Mouse (Mus musculus) embryo, embryonic 11 days (tissue): ENCODE measurements around the gene Snx8.

Experiments used
- DNase-seq: peaks from one replicate; pipeline ENCODE4 v3.0.0-alpha.2; 2015

The Snx8 gene

DNA sequence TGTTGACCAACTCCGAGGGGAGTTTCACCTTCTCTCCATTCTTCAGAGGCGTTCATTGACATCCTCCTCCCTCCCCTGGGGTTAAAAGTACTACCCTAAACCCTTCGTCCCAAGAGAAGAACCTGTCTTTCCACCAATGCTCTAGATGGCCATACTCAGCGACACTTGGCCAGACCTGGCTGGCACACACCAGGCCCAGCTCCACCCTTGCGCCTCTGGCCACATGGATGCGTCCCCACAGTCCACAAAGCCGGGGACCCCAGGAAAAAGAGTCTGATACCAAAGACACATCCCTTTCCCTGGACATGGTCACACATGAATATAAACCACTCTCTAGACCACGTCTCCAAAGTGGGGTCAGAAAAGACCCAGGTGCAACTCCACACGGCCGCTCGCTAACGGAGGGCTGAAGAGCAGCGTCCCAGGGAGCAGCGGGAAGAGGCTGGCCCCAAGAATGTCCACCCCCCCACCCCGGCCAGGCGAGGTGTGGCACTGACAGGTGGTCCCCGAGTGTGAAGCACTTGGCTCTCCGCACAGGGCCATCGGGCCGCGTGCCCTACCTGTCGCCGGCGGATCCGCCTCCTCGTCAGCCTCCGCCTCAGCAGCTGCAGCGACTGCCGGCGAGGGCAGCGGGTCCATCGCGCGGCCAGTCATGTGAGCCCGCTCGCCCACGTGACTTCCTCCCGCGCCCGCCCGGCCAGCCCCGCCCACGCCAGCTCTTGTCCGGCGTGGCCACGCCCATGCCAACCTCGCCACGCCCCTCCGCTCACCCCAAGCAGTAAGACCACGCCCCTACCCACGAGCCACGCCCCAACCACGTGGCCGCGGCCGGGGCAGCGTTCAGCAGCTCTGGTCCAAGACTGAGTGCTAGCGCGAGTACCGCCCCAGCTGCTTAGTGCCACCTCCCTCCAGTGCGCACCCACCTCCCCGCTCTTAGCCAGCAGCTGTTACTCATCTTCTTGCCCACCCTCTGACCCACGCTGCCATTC lies at the start of gene Snx8:
TSS of gene Snx8 (minus strand) at position 675 of the 989 bp plus-strand sequence.
- DNase-seq, result peak; percentile 99

DNA sequence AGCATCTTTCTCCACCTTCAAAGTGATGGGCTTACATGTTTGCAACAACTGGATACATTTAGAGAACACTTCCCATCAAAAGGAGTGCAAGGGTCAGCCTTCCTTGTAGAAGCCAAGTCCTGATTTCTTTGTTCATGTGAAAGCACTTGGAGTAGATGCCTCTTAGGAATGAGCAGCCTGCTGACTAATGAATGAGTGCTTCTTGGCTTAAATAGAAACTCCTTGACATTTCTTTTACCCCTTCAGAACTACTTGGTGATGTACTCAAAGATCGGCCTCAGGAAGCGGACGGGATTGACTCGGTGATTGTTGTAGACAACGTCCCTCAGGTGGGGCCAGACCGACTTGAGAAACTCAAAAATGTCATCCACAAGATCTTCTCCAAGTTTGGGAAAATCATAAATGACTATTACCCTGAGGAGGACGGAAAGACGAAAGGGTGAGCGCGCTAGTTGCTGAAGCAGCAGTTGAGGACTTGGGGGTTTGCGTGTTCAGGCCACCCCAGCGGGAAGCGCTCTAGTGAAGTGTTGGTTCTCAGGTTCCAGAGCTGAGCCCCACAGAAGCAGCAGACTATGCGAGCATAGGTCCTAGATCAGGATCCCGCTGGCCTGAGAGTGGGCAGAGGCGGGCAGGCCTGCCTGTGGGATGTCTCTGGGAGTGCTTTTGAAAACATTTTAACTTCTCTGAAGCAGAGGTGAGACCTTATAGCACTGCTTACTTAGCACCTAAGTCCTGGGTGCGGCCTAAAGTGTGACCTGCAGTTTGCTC lies 36.1 kb upstream of the Snx8 start:
- no peak for DNase-seq

DNA sequence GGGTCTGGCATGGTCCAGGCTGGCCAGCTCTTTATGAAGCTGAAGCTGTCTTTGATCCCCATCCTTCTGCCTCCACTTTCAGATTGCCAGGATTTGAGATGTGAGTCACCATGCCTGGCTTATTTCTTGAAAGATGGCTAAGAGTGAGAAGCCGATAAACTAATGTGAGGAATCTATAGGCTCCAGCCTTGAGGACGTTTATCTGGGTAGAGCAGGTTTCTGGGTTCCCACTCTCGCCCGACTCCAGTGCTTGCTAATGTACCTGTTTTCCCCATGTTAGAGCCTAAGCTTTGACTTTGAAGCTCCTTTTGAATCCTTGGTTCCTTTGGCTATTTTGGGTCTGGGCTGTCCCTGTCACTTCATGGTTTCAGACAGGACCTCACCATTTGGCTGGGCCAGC lies 31.6 kb upstream of the Snx8 start:
- no peak for DNase-seq

DNA sequence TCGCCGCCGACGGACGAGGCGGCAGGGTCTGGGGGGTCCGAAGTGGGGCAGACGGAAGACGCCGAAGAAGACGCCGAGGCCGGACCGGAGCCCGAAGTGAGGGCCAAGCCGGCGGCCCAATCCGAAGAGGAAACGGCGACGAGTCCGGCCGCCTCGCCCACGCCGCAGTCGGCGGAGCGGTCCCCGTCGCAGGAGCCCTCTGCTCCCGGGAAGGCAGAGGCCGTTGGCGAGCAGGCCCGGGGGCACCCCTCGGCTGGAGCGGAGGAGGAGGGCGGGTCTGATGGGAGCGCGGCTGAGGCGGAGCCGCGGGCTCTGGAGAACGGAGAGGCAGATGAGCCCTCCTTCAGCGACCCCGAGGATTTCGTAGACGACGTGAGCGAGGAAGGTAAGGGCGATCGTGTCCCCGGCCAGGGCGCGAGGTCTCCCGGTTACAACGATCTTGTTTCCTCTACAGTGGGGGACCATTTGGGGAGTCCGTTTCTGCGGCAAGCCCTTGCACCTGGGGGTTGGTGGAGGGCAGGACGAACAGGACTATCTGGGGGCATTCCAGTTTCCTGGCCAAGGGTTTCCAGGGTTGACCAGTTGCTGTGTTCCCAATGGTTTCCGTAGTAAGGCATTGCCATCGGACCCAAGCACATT lies 30.5 kb upstream of the Snx8 start:
- no peak for DNase-seq

DNA sequence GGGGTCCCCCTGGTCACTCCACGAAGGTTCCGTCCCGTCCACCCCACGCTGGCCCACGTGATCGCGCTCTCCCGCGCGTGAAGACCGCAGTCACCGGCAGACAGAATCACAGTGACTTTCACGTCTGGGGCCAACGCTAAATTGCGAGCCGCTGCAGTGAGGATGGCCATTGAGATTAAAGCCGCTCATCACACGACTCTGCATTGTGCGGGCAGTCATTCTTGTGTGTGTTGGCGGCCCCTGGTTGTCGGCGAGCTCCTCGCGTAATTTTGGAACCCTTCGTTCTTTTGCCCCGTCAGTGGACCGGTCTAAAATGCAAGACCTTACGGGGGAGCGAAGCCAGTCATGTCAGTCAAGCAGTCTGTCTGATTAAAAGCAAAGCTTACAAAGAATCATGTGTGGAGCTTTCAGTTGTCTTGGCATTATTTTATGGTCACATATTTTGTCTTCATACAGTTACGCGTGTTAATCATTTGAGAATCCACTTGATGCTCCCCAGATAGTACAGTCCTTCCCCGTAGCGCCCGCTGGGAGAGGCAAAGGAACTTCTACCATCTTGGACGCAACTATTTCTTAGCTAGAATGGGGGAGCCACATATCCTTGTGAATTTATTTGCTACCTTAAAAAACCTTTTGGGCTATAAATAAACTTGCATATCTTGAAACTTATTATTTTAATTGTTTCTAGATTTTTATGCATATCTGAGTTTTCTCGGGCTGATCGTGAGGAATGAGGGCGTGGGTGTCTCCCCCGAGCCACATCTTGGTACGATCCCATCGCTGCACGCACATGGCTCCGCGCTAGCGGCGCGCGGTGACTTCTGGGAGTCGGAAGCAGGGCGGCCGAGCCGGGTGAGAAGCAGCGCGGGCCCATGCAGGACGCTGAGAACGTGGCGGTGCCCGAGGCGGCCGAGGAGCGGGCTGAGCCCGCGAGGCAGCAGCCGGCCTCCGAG lies 29.7 kb upstream of the Snx8 start, which contains the start of gene Eif3b:
TSS of gene Eif3b (plus strand) at position 840 of the 953 bp plus-strand sequence.
- DNase-seq, result peak; percentile 97

DNA sequence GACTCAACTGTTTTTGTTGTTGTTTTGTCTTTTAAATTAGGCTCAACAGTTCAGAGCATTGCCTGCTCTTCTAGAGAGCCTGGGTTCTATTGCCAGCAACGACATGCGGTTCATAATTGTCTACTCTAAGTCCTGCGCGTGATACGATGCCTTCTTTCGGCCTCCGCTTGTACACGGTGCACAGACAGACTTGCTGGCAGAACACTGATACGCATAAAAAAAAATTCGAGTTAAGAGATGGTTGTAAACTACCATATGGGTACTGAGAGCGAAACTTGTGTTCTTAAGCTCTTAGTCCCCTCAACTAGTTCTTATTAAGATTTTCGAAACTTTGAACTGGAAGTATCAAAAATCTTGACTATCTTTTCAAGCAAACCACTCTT lies 29.0 kb upstream of the Snx8 start:
- DNase-seq, result no peak

DNA sequence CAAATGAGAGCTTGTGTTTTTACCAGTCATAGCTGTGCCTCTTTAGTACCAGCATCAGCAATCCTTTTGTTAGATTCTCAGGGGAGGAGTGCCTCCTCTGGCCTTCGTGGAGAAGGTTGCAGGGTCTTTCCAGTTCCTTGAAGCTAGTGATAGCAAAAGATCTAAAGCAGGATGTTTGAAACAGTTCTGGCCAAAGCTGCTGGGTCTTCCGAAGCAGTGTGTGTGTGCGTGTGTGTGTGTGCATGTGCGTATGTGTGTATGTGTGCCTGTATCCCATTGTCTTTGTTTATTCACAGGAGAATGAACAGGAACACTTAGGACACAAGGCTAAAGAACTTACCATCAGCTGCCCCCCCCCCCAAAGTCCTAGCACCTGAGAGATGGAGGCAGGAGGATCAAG lies 25.6 kb upstream of the Snx8 start:
- no peak for DNase-seq

DNA sequence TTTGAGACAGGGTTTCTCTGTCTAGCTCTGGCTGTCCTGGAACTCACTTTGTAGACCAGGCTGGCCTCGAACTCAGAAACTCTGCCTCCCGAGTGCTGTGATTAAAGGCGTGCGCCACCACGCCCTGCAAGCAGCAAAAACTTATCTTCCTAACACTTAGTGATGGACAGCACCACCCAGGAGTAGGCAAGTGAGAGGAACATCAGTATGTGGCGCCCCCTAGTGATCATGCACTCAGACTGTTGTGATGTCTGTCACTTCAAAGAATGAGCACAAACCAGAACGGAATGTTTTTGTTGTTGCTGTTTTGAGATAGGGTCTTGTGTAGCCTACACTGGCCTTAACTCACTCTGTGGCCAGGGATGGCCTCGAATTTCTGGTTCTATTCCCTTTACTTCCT lies 22.3 kb upstream of the Snx8 start:
- peak; percentile 65 for DNase-seq

DNA sequence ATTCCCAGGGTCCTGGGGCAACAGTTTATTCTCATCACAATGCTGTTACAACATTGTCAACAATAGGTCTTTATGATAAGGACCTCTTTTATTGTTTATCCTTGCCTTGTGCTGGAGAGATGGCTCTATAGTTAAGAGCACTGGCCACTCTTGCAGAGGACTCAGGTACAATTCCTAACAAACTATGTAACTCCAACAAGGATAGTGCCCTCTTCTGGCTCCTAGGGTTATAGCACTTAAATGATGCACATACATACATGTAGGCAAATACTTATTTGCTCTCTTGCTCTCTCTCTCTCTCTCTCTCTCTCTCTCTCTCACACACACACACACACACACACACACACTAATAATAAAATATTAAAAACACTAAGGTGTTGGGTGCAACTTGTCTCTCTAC lies 19.7 kb upstream of the Snx8 start:
- DNase-seq, result no peak

DNA sequence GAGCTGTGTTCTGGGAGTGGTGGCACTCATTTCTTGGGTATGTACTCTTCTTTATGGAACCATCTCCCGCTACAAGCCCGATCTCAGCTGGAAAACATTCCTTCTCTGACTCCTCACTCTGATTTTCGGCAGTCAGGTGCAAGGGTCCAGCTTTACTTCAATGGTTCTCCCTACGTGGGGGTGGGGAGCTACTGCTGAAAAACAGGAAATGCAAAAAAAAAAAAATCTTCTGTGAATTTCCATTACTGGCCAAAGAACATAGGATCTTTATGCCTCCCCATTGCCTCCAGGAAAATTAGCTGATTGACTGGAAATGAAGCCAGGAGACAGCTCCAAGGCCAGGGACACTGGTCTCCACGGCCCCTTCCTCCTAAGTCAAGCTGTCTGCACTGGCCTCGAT lies 17.6 kb upstream of the Snx8 start:
- no peak for DNase-seq

DNA sequence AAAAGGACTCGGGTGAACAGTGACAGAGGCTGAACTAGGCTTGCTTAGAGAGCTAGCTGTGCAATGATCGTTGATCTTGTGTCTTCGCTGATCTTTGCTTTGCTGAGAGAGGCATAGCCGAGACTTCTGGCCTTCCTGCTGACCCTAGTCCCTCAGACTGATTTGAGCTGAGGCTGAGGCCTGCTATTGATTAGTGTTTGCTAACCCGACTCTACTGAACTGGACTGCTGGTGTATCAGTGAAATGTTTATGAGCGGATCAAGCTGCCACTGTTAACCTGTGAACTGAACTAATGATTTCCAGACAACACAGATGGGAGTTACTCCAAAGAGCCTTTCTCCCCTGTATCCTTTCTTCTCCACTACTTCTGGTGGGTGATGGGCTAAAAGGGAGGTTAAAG lies 16.1 kb upstream of the Snx8 start:
- DNase-seq, result peak; percentile 56

DNA sequence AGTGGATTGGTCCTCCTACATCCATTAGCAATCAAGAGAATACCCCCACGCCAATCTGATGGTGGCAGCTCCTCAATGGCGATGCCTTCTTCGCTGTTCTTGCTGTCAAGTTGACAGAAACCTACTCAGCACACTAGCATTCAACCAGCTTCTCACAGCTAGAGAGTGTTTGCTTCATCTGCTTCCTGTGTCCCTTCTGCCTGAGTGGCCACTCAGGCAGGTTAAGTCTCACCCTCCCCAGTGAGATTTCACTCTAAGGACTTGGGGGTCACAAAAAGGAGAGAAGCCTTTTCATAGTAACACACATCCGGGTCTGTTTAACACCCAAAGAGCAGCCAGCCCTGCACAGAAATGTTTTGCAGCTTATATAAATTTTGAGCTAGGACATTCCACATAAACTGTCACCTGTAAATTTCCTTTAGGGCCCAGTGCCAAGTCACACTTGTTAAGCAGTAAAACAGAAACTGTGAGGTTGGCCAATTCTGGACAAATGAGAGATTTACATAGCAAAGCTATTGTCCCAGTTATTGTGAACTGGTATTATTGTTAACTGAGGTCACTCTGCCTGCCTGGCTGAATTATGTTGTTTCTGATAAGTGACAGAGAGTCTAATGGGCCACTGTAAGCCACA lies 13.7 kb upstream of the Snx8 start:
- no peak for DNase-seq

DNA sequence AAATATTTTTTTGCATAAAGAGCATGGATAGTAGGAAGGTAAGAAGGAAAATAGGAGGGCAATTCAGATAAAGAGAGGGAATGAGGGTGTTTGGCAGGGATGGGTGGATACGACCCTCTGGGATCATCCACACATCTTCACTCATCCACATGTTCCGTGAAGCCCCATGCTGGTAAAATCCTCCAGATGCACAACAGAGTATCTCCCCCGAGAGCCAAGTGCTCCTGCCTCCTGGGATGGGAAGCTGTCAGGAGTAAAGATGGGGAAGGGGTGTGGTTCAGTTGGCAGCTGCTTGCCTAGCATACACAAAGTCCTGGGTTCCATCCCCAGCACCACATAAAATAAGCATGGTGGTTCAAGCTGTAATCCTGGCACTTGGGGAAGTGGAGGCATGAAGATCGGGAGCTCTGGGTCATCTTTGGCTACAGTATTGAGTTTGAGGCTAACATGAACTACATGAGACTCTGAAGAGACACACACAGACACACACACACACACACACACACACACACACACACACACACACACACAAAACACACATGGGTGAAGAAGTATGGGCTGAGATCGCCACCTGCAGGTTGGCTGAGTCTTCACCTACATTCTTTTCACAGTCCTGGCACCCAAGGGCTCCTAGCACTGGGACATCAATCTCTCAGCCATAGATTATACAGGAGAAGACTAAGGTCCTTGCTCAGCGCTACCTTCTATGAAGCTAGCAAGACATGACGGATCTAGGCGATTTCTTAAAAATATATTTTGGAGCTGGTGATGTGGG lies 7.3 kb upstream of the Snx8 start:
- no peak for DNase-seq

DNA sequence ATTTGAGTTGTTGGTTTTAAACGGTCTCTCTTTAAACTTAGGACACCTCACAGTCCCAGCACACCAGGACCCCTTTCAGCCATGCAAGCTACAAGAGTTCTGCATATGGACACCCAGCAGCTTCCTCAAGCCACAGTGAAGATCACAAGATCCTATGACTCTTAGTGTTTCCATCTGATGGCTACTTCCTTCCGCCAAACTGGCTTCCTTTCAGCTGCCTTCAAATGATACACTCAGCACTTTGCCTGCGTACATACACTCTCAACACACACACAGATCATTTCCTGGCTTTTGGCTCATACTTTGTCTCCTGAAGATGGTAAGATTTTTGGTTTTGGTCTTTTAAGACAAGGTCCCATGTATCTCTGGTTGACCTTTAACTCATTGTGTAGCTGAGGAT lies 3.6 kb upstream of the Snx8 start:
- DNase-seq, result no peak

DNA sequence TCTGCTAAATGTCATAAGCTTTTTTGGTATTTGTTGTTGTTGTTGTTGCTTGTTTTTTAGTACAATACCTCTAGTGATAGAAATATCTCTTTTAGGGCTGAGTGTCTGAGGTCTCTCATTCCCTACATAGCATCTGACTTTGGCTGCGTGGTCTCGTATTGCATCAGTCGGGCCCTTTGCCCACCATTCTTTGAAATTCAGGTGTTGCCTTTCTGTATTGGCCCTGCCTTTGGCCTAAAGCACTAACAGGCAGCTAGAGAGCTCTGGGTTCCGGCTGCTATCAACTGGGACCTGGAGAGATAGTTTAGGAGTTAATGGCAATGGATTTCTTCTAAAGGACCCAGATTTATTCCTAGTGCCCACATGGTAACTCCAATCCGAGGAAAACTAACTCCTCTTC lies 2.9 kb upstream of the Snx8 start:
- no peak for DNase-seq

DNA sequence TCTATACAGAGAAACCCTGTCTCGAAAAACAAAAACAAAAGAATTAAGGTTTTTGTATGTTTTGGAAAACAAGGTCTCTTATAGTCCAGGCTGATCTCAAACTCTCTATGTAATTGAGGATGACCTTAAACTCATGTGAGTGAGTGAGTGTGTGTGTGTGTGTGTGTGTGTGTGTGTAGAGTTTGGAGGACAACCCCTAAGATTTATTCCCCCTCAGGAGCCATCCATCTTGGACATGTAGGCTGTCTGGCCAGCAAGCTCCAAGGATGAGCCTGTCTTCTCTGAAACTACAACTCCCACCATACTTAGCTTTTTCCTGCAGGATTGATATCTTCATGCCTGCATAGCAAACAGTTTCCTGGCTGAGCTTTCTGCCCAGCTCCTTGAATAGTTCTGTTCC lies 2.4 kb upstream of the Snx8 start:
- DNase-seq, result no peak

DNA sequence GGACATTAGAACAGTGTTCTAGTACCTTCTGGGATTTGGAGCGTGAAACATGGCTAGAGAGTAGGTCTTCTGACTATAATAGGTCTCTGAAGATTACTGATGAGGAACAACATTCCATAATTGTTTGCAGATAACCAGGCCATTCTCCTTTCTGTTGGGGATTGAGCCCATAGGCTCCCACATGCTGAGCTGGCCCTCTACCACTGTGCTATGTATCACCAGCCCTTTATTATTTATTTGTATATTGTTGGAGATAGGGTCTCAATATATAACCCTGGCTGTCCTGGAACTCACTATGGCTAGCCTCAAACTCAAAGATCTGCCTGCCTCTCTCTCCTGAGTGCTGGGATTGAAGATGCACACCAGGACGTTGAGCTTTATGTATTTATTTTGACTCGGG lies 585 bp upstream of the Snx8 start:
- DNase-seq, result no peak

DNA sequence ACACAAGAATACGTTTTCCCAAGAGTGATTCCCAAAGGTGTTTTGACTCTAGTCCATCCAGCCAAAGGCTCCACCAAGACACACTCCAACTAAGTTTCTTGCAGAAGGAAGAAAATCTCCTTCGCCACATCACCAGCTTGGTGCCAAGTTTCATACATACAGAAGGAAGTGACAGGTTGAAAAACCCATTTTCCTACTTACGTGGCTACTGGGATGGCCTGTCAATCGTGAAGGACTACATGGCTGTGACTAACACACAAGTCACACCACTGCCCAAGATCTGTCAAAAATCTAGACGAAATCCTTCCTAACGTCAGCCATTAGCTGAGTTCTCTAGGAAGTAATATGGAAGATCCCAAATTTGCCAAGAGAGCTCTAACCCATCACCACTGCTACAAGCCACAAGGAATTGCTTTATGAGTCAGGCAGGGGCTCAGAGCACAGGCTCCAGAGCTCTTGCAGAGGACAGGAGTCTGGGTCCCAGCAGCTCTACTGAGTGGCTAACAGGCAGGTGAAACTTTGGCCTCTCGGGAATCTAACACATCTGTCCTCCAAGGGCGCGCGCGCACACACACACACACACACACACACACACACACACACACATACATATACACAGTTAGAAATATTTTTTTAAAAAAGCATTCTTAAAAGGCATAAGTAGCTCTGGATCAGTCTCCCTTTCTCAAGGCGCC lies 1.1 kb downstream of the Snx8 start:
- DNase-seq, result no peak

DNA sequence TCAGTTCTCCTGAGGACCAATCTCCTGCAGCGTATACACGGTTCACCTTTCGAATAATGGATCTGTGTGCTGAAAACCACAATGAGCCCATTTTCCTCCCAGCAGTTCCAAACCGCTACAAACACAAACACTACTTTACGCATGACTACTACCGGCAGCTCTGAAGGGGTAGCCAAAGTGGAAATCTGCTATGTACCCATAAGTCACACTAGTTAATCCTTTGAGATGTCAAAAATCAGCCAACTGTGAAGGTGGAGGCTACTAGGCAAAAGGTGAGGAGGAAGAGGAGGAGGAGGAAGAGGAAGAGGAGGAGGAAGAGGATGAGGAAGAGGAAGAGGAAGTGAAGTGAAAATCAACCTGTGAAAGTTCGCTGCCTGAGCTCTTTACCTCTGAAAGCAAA lies 1.8 kb downstream of the Snx8 start:
- no peak for DNase-seq

DNA sequence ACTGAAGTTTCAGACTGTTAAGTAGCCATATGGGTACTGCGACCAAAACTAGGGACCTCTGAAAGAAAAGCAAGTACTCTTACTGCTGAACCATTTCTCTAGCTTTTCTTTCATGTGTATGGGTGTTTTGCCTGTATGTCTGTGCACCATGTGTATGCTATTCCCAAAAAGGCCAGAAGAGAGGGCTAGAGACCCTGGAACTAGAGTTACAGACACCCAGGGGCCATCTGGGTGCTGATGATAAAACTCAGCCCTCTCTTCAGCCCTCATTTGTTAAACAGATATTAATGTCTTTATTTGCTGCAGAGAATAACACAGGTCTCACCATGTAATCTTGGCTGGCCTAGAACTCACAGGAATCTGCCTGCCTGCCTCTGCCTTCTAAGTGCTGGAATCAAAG lies 4.6 kb downstream of the Snx8 start:
- no peak for DNase-seq
